Mouse (Mus musculus) testis, adult 2 months (tissue): ENCODE results near the gene Olfr1162. TPM values are rescaled to one million over a fixed set of nuclear protein-coding genes. Genes with fewer than 3 reads are reported as not detected.
"Not testable (repeated sequence)": the region's sequence is repeated elsewhere in the genome, so short reads cannot be mapped to it uniquely, and the experiment has no call there.

Source experiments
- H3K27ac ChIP-seq: fragments of 200-500 bp; 2 replicates; pipeline ENCODE4 v1.5.1; 2012; ENCODE audit warnings: low read depth, low read length; ENCODE audit not compliant: control insufficient read depth, insufficient read depth
- H3K27me3 ChIP-seq: fragments of 200-500 bp; 2 replicates; pipeline ENCODE4 v1.6.1; 2012; ENCODE audit warnings: mild to moderate bottlenecking, low read length, moderate library complexity; ENCODE audit not compliant: control insufficient read depth, insufficient read depth
- H3K36me3 ChIP-seq: fragments of 200-500 bp; 2 replicates; pipeline ENCODE4 v1.6.1; 2012; ENCODE audit warnings: mild to moderate bottlenecking, low read length; ENCODE audit not compliant: control insufficient read depth, insufficient read depth
- H3K4me1 ChIP-seq: fragments of 200-500 bp; 2 replicates; pipeline ENCODE4 v1.6.1; 2012; ENCODE audit warnings: low read length; ENCODE audit not compliant: control insufficient read depth, insufficient read depth
- H3K4me3 ChIP-seq: fragments of 200-500 bp; 2 replicates; pipeline ENCODE4 v1.5.1; 2012; ENCODE audit warnings: low read depth, mild to moderate bottlenecking, low read length, moderate library complexity, mixed read lengths; ENCODE audit not compliant: control insufficient read depth
- CTCF ChIP-seq: fragments of 200-500 bp; IDR thresholded peaks from 2 replicates; pipeline ENCODE4 v1.5.1; 2012; ENCODE audit warnings: low read depth, mild to moderate bottlenecking, inconsistent platforms, low read length, moderate library complexity; ENCODE audit not compliant: control insufficient read depth, insufficient read depth, insufficient replicate concordance
- POLR2A ChIP-seq: fragments of 200-500 bp; IDR thresholded peaks from 2 replicates; pipeline ENCODE4 v1.6.1; 2012; ENCODE audit warnings: low read depth, mild to moderate bottlenecking, inconsistent platforms, low read length, moderate library complexity; ENCODE audit not compliant: control insufficient read depth
- polyA plus RNA-seq: library from polyadenylated mRNA; depleted of rRNA; stranded (reverse); fragments of >200 nt; gene quantifications from 2 replicates; pipeline ENCODE4 v1.2.3, GENCODE M21; 2012; rRNA removed

Olfr1162 gene
- not detected in 2 replicates for polyA plus RNA-seq

GRCm38 (mm10) chr2:88051029-88051428 is at the start of gene Olfr1162:
Olfr1162 (minus strand) TSS chr2:88051129.
- H3K4me3 ChIP-seq = no peak within 1 kb of the TSS
- H3K36me3 ChIP-seq = no peaks in the 10 kb centered on the region
- H3K27ac ChIP-seq = no peak within 1 kb of the TSS
- no peak for TF ChIP-seq CTCF
- no peak for TF ChIP-seq POLR2A
- H3K27me3 ChIP-seq = no peaks in the 10 kb centered on the region
- H3K4me1 ChIP-seq = no peaks in the 10 kb centered on the region

DNA sequence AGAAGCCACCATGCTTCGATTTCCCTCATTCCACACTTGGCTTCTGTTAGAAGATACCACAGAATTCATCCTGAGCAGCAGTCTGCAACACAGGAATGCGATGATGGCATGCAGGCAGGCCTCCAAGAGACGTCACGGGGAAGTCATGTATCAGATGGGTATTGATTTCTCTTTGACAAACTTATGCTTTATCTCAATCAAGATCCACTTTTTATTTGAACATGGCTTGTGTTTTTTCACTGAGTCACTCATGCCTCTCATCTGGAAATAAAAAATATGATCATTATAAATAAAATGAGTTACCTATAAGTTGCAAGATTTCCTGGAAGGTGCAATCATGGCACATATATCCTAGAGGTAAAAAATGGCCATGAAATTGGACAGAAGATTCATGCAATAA is 42.9 kb upstream of the Olfr1162 start, which contains the start of gene Olfr1164:
Gene Olfr1164 (minus strand): TSS at position 101 of the 400 bp plus-strand sequence.
- Histone ChIP-seq H3K4me1 (no peaks in the 10 kb centered on the region), H3K27ac (no peak within 1 kb of the TSS), H3K4me3 (no peak within 1 kb of the TSS), H3K27me3 (no peaks in the 10 kb centered on the region), H3K36me3 (no peaks in the 10 kb centered on the region)
- TF ChIP-seq CTCF = no peak
- no peak for TF ChIP-seq POLR2A

DNA sequence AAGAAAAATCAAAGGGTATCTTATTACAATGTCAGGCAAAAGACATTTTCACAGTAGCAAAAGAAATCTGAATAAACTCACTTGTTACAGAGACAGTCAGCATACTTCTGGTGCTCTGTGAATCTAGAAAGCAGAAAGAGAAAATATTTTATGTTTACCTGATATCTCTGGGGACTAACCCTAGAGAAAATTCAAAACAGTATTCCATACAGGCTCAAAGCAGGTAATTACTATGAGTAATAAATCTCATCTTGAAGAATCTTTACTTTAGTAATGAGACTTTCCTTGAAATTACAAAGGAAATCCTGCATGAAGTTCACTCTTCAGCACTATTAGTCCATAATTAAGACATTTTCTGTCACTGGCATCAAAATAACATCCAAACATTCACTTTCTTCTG is 20.8 kb upstream of the Olfr1162 start, which contains the start of gene Olfr1163:
Gene Olfr1163 (minus strand): TSS at position 101 of the 400 bp plus-strand sequence.
- Histone ChIP-seq H3K36me3 (no peaks in the 10 kb centered on the region), H3K27ac (no peak within 1 kb of the TSS), H3K4me3 (no peak within 1 kb of the TSS), H3K27me3 (no peaks in the 10 kb centered on the region), H3K4me1 (no peaks in the 10 kb centered on the region)
- TF ChIP-seq CTCF (no peak), POLR2A (no peak)

- Histone ChIP-seq H3K36me3 (no peaks in the 10 kb centered on the region), H3K4me3 (no peak overlapping the region), H3K27ac (no peak overlapping the region), H3K27me3 (no peaks in the 10 kb centered on the region), H3K4me1 (no peaks in the 10 kb centered on the region)
- TF ChIP-seq POLR2A = no peak
- TF ChIP-seq CTCF = no peak
Measured at GRCm38 (mm10) chr2:88063587-88063986, 12.7 kb upstream of the Olfr1162 start.

- Histone ChIP-seq H3K4me1 (no peaks in the 10 kb centered on the region), H3K27ac (no peak within 1 kb of the TSS), H3K36me3 (no peaks in the 10 kb centered on the region), H3K4me3 (no peak within 1 kb of the TSS), H3K27me3 (no peaks in the 10 kb centered on the region)
- no peak for TF ChIP-seq POLR2A
- TF ChIP-seq CTCF = no peak
Measured at GRCm38 (mm10) chr2:88037599-88037998, 13.3 kb downstream of the Olfr1162 start, which contains the start of gene Olfr73. Olfr73 (minus strand) TSS chr2:88037699.

DNA sequence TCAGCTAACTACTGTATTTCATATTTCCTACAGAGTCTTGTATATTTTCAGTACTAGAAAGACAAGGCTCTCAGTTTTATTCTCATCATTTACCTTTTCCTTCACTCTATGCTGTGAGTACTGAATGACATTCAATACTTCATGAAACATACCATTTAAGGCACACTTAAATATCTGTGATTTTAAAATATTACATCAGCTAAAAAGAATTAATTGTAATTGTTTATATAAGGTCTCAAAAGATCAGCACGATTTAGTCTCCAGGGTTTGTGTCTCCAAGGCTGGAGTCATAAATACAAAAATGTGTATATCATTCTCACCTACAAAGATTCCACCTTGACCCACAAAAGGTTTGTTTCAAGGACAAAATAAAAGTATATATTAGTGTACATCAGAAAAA is 28.5 kb downstream of the Olfr1162 start, which contains the start of gene Olfr1161:
Gene Olfr1161 (plus strand): TSS at position 301 of the 400 bp plus-strand sequence.
- not testable (repeated sequence) for H3K36me3 ChIP-seq, H3K27ac ChIP-seq, H3K4me1 ChIP-seq, H3K4me3 ChIP-seq, H3K27me3 ChIP-seq

- no peak within 1 kb of the TSS for H3K27ac ChIP-seq
- H3K4me1 ChIP-seq = no peaks in the 10 kb centered on the region
- no peaks in the 10 kb centered on the region for H3K36me3 ChIP-seq
- H3K4me3 ChIP-seq = no peak within 1 kb of the TSS
- no peaks in the 10 kb centered on the region for H3K27me3 ChIP-seq
- TF ChIP-seq CTCF = no peak
- TF ChIP-seq POLR2A = no peak
Measured at GRCm38 (mm10) chr2:88007515-88008318, 43.2 kb downstream of the Olfr1162 start, which contains the start of gene Olfr1160. Olfr1160 (minus strand) TSS chr2:88008268.

Other genes with a start within 250 kb of the Olfr1162 start
- gene Olfr1145, start 241.3 kb downstream of the Olfr1162 start, polyA plus RNA-seq = not detected in 2 replicates
- not detected in 2 replicates for gene Olfr1148, start 220.6 kb downstream of the Olfr1162 start, polyA plus RNA-seq
- not detected in 2 replicates for gene Olfr1150-ps1, start 207.1 kb downstream of the Olfr1162 start, polyA plus RNA-seq
- not detected in 2 replicates for gene Olfr1151, start 195.3 kb downstream of the Olfr1162 start, polyA plus RNA-seq
- gene Olfr1152, start 184.6 kb downstream of the Olfr1162 start, polyA plus RNA-seq = not detected in 2 replicates
- gene Olfr1153, start 156.2 kb downstream of the Olfr1162 start, polyA plus RNA-seq = not detected in 2 replicates
- not detected in 2 replicates for gene Olfr1154, start 146.0 kb downstream of the Olfr1162 start, polyA plus RNA-seq
- not detected in 2 replicates for gene Olfr1155, start 106.0 kb downstream of the Olfr1162 start, polyA plus RNA-seq
- not detected in 2 replicates for gene Olfr1156, start 98.0 kb downstream of the Olfr1162 start, polyA plus RNA-seq
- gene Olfr1157, start 82.8 kb downstream of the Olfr1162 start, polyA plus RNA-seq = not detected in 2 replicates
- gene Olfr74, start 76.5 kb downstream of the Olfr1162 start, polyA plus RNA-seq = not detected in 2 replicates
- not detected in 2 replicates for gene Olfr1158, start 61.0 kb downstream of the Olfr1162 start, polyA plus RNA-seq
- not detected in 2 replicates for gene Olfr1160, start 42.9 kb downstream of the Olfr1162 start, polyA plus RNA-seq
- gene Olfr1161, start 28.4 kb downstream of the Olfr1162 start, polyA plus RNA-seq = not detected in 2 replicates
- gene Olfr73, start 13.4 kb downstream of the Olfr1162 start, polyA plus RNA-seq = not detected in 2 replicates
- not detected in 2 replicates for gene Olfr1163, start 20.7 kb upstream of the Olfr1162 start, polyA plus RNA-seq
- not detected in 2 replicates for gene Olfr1164, start 42.8 kb upstream of the Olfr1162 start, polyA plus RNA-seq
- not detected in 2 replicates for gene Olfr1166, start 77.1 kb upstream of the Olfr1162 start, polyA plus RNA-seq
- not detected in 2 replicates for gene Olfr1167, start 104.1 kb upstream of the Olfr1162 start, polyA plus RNA-seq
- gene Olfr1168, start 130.8 kb upstream of the Olfr1162 start, polyA plus RNA-seq = not detected in 2 replicates
- gene Olfr1170, start 177.2 kb upstream of the Olfr1162 start, polyA plus RNA-seq = not detected in 2 replicates
- not detected in 2 replicates for gene Olfr1173, start 228.7 kb upstream of the Olfr1162 start, polyA plus RNA-seq